Mouse (Mus musculus): ENCODE data around the gene Mrpl43. TPM values are rescaled to one million over a fixed set of nuclear protein-coding genes. Genes with fewer than 3 reads are reported as not detected.

Mrpl43 gene
- polyA plus RNA-seq, 2 experiments from 2014 or later, result 67.8 to 71.3 TPM

- ATAC-seq, result no peak
Observed at GRCm38 (mm10) chr19:45005444-45005843, 798 bp downstream of the Mrpl43 start, which contains the start of gene Twnk. Twnk (plus strand) TSS chr19:45005663.

DNA sequence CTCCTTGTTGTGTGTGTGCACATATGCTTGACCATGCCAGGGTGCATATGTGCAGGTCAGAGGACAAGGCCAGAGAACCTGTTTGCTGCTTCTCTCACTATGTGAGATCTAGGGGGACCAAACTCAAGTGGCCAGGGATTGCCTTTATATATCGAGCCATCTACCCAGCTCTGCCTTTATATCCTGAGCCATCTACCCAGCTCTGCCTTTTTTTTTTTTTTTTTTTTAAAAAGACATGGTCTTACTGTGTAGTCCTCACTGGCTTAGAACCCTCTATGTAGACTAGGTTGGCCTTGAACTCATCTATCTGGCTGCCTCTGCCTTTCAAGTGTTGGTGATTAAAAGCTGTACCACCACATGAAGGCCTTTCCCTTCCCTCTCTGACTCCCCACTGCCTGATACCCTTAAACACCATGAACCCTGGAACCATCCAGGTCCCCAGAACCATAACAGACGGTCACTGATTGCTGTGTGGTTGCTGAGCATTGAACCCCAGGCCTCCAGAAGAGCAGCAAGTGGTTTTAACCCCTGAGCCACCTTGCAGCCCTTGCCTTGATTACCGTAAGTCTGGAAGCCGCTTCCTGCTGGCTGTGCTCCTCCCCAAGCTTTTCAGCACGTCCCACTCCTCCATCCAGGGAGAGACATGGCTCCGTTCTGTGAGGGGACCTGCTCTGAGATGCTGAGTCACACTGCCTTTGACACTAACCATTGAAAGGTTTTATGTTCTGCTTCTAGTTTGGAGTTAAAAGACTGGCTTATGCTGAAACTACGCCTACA is 2.3 kb downstream of the Mrpl43 start:
- ATAC-seq, result no peak

- no peak for ATAC-seq
Observed at GRCm38 (mm10) chr19:45002301-45002700, 3.9 kb downstream of the Mrpl43 start.

GRCm38 (mm10) chr19:44999647-45000046 is 6.6 kb downstream of the Mrpl43 start:
- ATAC-seq, result no peak

- no peak for ATAC-seq
Observed at GRCm38 (mm10) chr19:44997786-44998185, 8.5 kb downstream of the Mrpl43 start.

DNA sequence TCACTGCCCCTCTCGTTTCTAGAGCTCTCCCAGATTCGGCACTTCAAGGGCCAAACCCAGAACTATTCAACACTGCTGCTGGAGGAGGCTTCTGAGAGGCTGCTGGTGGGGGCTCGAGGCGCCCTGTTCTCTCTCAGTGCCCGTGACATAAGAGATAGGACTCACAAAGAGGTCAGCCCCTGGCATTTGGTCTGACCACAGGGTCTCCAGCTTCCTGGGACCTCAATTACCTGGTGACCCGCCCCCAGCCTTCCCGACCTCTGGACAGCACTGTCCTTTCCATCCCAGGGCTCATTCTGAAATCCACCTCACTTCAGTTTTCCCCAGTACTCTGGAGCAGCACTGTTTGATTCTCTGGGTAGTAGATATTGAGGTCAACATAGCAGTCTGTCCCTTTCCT is 13.5 kb downstream of the Mrpl43 start:
- ATAC-seq, result no peak

DNA sequence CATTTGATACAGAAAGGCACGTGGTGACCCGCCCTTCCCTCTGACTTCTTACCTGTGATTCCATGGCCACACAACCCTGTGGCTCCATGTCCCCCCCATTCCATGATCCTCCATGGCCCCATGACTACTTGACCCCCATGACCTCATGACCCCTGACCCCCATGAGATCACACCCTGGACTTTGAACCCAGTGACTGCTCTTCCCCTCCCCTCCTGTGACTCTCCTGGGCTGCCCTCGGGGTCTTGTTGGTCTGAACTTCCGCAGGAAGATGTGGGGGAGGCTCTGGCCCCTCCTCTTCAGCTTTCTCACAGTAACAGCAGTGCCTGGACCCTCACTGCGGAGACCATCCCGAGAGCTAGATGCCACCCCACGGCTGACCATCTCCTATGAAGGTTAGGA is 14.0 kb downstream of the Mrpl43 start:
- ATAC-seq, result no peak

GRCm38 (mm10) chr19:44991031-44991430 is 15.2 kb downstream of the Mrpl43 start:
- no peak for ATAC-seq

- no peak for ATAC-seq
Observed at GRCm38 (mm10) chr19:44989567-44990495, 16.4 kb downstream of the Mrpl43 start.

DNA sequence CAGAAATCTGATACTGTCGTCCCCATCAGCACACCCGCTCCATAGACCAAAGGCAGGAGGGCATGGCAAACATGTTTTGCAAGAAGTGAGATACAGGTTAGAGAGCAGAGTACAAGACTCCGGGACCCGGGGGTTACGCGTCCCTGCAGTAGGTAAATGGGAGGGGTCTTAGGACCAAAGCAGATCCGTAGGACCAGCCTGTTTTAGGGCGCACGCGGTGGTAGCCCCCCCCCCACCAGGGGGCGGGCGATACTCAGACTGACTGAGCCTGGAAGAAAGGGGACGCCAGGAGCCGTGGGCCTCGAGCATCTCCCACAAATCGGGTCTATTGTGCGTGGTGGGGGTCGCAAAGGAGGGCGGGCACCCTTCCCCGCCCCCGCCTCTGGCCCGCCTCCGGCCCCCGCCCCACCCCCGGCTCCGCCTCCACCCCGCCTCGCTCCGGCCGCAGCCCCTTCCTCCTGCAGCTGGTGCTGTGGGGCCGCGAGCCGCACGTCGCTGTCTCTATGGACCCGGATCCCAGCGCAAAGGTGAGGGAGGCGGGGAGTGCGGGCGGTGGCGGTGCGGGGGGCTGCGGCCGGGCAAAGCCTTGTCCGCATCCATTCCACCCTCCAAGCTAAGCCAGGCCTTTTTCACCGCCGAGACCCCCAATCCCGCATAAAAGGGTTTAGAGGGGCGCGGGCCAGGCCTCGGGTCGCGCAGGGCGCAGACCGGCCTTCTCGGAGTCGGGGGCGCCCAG is 17.2 kb downstream of the Mrpl43 start, which contains the start of gene Sema4g:
Sema4g (plus strand) TSS at position 271 of the 736 bp plus-strand sequence.
- ATAC-seq, result no peak

- no peak for ATAC-seq
Observed at GRCm38 (mm10) chr19:44988321-44988720, 17.9 kb downstream of the Mrpl43 start.

- ATAC-seq, result no peak
Observed at GRCm38 (mm10) chr19:44987851-44988250, 18.4 kb downstream of the Mrpl43 start.

DNA sequence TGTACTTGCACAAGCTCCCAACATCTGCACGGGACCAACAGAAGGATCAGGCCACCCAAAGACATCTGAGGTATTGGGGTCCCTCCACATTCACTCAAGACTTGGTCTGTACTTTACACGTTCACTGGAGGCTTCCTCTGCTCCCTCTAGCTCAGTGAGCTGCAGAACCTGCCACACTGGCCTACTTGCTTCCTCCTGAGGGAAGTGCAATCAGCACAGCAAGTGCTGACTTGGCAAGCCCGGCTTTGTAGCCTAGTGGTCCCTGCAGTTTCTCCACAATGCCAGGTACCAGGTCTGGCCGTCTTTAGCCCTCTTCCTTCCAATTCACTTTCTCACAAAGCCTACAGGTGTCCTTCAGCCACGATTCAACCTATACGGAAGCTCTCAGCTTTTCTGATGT is 19.2 kb downstream of the Mrpl43 start:
- no peak for ATAC-seq

DNA sequence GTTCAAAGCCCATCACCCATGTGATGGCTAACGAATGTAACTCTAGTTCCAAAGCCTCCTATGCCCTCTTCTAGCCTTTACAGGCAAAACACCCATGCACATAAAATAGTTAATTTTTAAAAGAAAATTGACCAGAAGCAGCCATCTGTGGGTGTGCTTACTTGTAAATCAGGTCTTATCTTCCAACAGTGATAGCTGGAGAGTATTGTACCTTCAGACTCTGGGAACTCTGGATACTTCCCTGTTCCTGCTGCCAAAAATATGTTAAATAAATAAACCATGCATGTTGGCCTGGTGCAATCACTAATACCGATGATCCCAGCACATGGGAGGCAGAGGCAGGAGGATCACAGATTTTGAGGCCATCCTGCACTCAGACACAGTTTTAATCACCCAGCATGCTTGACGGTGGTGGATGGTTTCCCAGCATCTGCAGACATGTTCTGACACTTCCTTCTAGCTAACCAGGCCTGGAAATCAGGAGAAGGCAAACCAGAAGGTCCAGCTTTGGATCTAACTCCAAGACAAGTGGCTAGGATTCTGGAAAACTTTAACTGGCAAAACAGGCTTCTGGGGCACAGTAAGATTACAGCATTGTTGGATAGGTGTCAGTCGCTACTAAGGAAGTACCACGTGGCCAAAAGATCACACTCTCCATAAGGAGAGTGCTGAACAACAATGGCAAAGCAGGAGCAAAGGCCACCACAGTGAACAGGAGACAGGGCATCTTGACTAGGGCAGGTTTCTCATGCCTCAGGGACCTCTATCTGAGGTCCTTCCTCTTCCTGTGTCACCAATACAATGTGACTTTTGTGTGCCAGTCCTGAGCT is 20.9 kb downstream of the Mrpl43 start:
- no peak for ATAC-seq

- no peak for ATAC-seq
Observed at GRCm38 (mm10) chr19:44984420-44984819, 21.8 kb downstream of the Mrpl43 start.

DNA sequence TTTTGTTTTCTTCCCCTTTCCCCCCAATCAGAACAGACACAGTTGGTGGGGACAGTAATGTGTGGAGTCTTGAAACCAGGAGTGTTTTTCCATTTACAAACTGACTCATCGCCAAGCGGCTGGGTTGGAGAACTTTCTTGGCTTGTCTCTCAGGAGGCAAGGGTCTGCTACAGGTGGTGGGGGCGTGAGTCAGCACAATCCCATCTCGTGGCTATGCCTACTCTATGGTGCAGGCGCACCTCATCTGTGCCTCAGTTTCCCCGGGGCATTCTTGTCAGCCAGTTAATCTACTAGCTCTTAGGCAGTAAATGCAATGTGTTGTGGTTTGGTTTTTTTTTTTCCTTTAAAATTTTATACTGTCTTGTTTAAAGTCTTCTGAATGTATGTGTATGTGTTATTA is 22.9 kb downstream of the Mrpl43 start:
- ATAC-seq, result no peak

DNA sequence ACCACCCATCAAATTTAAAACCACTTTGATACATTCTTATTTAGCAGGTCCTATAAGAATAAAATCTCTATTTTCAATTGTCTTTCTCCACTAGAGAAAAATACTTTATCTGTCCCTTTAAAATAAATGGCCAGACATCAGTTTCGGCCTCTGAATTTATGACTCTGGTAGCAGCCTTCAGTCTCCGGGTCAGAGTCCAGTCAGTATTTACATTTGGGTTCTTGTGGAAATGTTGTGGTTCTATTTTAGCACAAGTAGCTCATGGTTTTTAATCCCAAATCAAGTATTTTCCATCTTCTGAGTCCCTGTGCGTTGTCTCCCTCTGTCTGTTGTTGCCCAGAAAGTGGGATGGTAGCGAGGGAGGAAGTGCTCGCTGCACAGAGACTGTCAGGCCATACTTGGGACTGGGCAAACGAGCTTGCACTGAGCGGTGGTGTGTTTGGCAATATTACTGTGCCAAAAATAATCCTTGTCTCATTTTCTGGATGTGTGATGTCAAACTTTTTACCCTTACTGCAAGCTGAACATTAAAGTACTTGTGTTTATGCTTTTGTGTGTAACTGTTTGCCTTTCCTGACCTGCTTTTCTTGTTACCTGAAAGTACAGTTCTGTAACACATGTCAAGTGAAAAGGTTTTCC is 23.6 kb downstream of the Mrpl43 start:
- ATAC-seq, result no peak

DNA sequence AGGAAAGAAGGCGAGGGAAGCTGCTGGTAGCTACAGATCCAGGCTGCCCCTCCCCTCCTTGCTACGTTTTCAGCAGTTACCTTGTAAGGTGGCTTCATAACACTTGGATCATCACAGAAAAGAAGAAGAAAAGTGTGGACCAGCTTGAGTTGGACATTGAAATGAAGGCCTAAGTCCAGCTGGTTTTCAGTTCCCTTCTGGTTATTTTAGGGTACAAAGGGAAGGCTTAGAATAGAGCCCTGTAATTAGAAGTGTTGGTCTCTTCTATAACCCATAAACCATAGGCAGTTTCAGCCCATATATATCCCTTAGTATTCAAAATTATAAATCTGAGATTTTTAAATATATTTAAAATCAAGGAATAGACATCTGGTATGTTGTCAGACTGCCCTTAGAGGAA is 25.5 kb downstream of the Mrpl43 start:
- no peak for ATAC-seq

DNA sequence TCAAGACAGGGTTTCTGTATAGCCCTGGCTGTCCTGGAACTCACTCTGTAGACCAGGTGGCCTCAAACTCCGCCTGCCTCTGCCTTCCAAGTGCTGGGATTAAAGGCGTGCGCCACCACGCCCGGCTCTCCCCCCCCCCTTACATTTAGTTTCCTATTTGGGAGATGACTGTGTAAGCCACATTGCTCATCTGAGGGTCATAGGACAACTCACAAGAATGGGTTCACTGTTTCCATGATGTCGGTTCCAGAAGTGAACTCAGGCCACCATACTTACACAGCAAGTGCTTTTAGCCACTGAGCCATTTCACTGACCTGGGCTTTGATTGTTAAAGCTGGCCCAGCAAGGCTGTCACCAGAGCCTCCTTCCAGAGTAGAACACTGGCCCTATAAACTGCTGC is 29.1 kb downstream of the Mrpl43 start:
- no peak for ATAC-seq

DNA sequence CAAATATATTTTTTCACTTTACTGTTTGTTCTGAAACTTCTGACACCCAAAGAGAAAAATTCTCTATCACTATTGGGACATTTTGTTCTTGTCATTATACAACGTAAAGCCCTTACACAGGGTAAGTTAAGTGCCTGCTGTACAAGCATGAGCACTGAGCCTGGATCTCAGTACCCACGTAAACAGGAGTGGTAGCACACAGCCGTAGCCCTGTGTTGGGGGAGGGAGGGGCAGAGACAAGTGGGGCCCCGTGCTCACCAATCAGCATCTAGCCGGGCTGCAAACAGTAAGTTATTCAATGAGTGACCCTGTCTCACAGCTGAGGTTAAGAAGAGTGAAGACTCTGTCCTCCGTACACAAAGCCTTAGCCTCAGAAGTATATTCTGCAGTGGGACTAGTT is 29.6 kb downstream of the Mrpl43 start:
- no peak for ATAC-seq

DNA sequence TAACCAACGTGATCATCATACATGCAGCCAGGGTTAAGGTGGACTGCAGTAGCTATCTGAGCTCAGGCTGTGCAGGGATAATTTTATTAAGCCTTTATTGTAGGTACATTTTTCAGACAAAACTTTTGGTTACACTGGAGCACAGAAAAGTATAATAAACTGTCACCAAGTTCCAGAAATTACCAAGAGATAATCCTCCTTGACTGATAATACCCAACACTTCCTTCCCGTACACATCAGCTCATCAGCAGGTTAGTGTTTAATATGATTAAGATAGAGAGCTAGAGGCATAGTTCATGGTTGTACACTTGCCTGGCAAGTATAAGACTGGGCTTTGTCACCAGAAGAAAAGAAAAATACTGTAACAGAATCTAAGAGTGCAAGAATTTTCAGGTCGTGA is 37.9 kb downstream of the Mrpl43 start:
- no peak for ATAC-seq

Measured in activated CD4-positive, CD25-positive, alpha-beta regulatory T cell, adult 4 months (primary cell).